9 mouse cellular contexts compared by ENCODE assay signal in the genomic region with DNA sequence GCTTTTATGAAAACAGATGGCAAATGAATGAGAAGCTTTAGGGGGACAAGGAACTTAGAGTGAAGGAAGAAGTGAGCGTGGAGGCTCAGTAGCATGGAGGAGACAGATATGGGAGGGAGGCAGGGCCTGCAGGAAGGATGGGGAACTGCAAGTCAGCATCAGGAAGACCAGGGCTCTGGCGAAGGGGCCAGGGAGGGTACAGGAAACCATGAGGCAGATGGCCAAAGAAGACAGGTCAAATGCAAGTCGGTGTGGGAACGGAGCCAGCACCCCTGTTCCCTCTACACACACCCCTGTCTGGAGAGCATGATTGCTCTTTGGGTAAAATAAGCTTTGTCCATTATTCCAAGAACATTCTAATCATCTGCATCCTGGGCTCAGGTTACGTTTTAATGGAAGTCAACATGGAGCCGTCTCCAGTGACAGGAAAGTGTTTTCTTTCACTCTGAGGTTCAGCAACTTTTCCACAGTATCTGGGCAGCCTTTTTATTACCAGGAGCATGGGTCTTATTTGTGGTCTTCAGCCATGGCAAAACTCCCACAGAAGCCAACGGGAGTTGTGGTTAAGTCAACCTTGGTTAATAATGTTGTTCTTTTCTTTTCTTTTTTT.
DNase-seq lines count a peak whose midpoint lies in the region; ATAC-seq and TF ChIP-seq lines count a peak whose summit lies in the region.
"Had no signal": no experiment of that assay in that cellular context is flagged by ENCODE, and none has a peak within 500 bp of the region (broad histone marks: within the 10 kb centered on the region; RNA-seq: fewer than 3 reads in every experiment).

No protein-coding gene starts in this region.

- H3K4me2 ChIP-seq in heart, embryonic 15.5 days: no peak overlapping the region
- no peak overlapping the region for H3K4me2 ChIP-seq in heart, embryonic 11.5 days
- no peak overlapping the region for H3K4me2 ChIP-seq in kidney, postnatal 0 days (ENCODE audit: low read length)

- no peaks in the 10 kb centered on the region for H3K4me1 ChIP-seq in heart, embryonic 15.5 days (replicated peaks)
- H3K4me1 ChIP-seq in heart, embryonic 11.5 days (ENCODE audit: control insufficient read depth, insufficient read depth, low read length): no peaks in the 10 kb centered on the region
- no peaks in the 10 kb centered on the region for H3K4me1 ChIP-seq in kidney, postnatal 0 days (replicated peaks; ENCODE audit: insufficient read depth, low read length)

- 0 out of 2 replicates have a peak, but pooled peaks have one; percentile 31 for ATAC-seq in heart, embryonic 15.5 days (replicated peaks; ENCODE audit: insufficient number of reproducible peaks, insufficient read depth, low FRiP score, low read depth)
- no peak for ATAC-seq in heart, embryonic 11.5 days (replicated peaks; ENCODE audit: insufficient number of reproducible peaks, low FRiP score, low TSS enrichment)
- ATAC-seq in kidney, postnatal 0 days (replicated peaks; ENCODE audit: low FRiP score, low read depth): peak; percentile 57; the same call in 1 of the 2 replicates
- no peak for ATAC-seq in erythroblast, adult 5-6 weeks (replicated peaks; ENCODE audit: low FRiP score, poor library complexity, severe bottlenecking)
- ATAC-seq: Patski had no signal

- H3K9ac ChIP-seq in heart, embryonic 15.5 days: no peak overlapping the region
- no peak overlapping the region for H3K9ac ChIP-seq in heart, embryonic 11.5 days (ENCODE audit: low read depth, low read length)
- no peak overlapping the region for H3K9ac ChIP-seq in kidney, postnatal 0 days (ENCODE audit: low read depth, low read length)

- TF ChIP-seq CTCF in kidney, postnatal 0 days (IDR thresholded peaks at IDR 0.05; ENCODE audit: low read depth): peak; percentile 38; the same call in 1 of the 2 replicates

- H3K9me3 ChIP-seq in heart, embryonic 15.5 days (replicated peaks): no peaks in the 10 kb centered on the region
- H3K9me3 ChIP-seq in heart, embryonic 11.5 days (replicated peaks; ENCODE audit: control insufficient read depth, low read length): no peaks in the 10 kb centered on the region
- no peaks in the 10 kb centered on the region for H3K9me3 ChIP-seq in kidney, postnatal 0 days (replicated peaks; ENCODE audit: low read length)

- 57% methylated on average over 7 of the region's 7 CpGs for WGBS in heart, embryonic 15.5 days
- 64% methylated on average over 7 of the region's 7 CpGs for WGBS in heart, embryonic 11.5 days (ENCODE audit: insufficient replicate concordance)
- WGBS in kidney, postnatal 0 days: 27% methylated on average over 7 of the region's 7 CpGs

- no peak overlapping the region for H3K4me3 ChIP-seq in heart, embryonic 15.5 days
- no peak overlapping the region for H3K4me3 ChIP-seq in heart, embryonic 11.5 days (ENCODE audit: low read depth, low read length)
- no peak overlapping the region for H3K4me3 ChIP-seq in kidney, postnatal 0 days (replicated peaks; ENCODE audit: low read depth, low read length)

- H3K27ac ChIP-seq in heart, embryonic 15.5 days: no peak overlapping the region
- H3K27ac ChIP-seq in heart, embryonic 11.5 days (ENCODE audit: low read depth, low read length): no peak overlapping the region
- H3K27ac ChIP-seq in kidney, postnatal 0 days: no peak overlapping the region

- peak; percentile 38 to 54 for DNase-seq in adrenal gland, postnatal 36 days
- DNase-seq in kidney, postnatal 0 days (ENCODE audit: low spot score): peak; percentile 79
- DNase-seq in lung, postnatal 25 days (ENCODE audit: low spot score): peak; percentile 28
- DNase-seq in urinary bladder, postnatal 36 days (ENCODE audit: low spot score in 2 of 2): no peak
- no peak for DNase-seq in thymus, postnatal 0 days (ENCODE audit: low spot score)

- H3K36me3 ChIP-seq in heart, embryonic 15.5 days: no peaks in the 10 kb centered on the region
- H3K36me3 ChIP-seq in heart, embryonic 11.5 days (ENCODE audit: control insufficient read depth, insufficient read depth, low read length): no peaks in the 10 kb centered on the region
- H3K36me3 ChIP-seq in kidney, postnatal 0 days (ENCODE audit: insufficient read depth, low read length): no peaks in the 10 kb centered on the region

- no peaks in the 10 kb centered on the region for H3K27me3 ChIP-seq in heart, embryonic 15.5 days
- H3K27me3 ChIP-seq in heart, embryonic 11.5 days (ENCODE audit: control insufficient read depth, insufficient read depth, low read length): no peaks in the 10 kb centered on the region
- H3K27me3 ChIP-seq in kidney, postnatal 0 days (ENCODE audit: insufficient read depth, low read length): no peaks in the 10 kb centered on the region
- H3K27me3 ChIP-seq: Patski had no signal

Comparison
In these comparisons a context has a peak if more than half of its experiments do, and no peak if none do; other contexts are left out.
1. ATAC-seq: peak in heart, embryonic 15.5 days (single experiment) and kidney, postnatal 0 days (single experiment); none in heart, embryonic 11.5 days (single experiment) and erythroblast, adult 5-6 weeks (single experiment).
2. DNase-seq: peak in adrenal gland, postnatal 36 days (2 of 2), kidney, postnatal 0 days (single experiment) and lung, postnatal 25 days (single experiment); none in urinary bladder, postnatal 36 days (0 of 2) and thymus, postnatal 0 days (single experiment).